Mouse (Mus musculus) liver, embryonic 14.5 days (tissue): ENCODE data around the gene Mon1a.

ENCODE experiments used
- CTCF ChIP-seq: IDR thresholded peaks from 2 replicates; pipeline ENCODE4 v1.5.1; 2016; ENCODE audit warnings: antibody characterized with exemption, low read depth, control low read depth
- EP300 ChIP-seq: IDR thresholded peaks from 2 replicates; pipeline ENCODE4 v1.6.1; 2016; ENCODE audit warnings: antibody characterized with exemption, low read depth

- TF ChIP-seq CTCF (no peak), EP300 (no peak)
These were observed 2.3 kb downstream of the Mon1a start for GRCm38 (mm10) chr9:107890260-107890659.
